Mouse (Mus musculus) spleen, adult 12 weeks (tissue): ENCODE data around the gene Ldlr.
"Not testable (repeated sequence)": the region's sequence is repeated elsewhere in the genome, so short reads cannot be mapped to it uniquely, and the experiment has no call there.

Source experiments
- DNase-seq: peaks from one replicate; pipeline ENCODE4 v3.0.0; 2022; ENCODE audit warnings: low spot score

Gene Ldlr

GRCm38 (mm10) chr9:21791861-21792260, 68.6 kb downstream of the Ldlr start:
- DNase-seq, result no peak

- DNase-seq, result no peak
Measured at GRCm38 (mm10) chr9:21792644-21793043, 69.4 kb downstream of the Ldlr start.

GRCm38 (mm10) chr9:21793507-21793906, 70.2 kb downstream of the Ldlr start:
- not testable (repeated sequence) for DNase-seq

GRCm38 (mm10) chr9:21794344-21794834, 71.1 kb downstream of the Ldlr start:
- DNase-seq, result no peak

GRCm38 (mm10) chr9:21794925-21795324, 71.6 kb downstream of the Ldlr start:
- no peak for DNase-seq

- DNase-seq, result no peak
Measured at GRCm38 (mm10) chr9:21795579-21795978, 72.3 kb downstream of the Ldlr start.

GRCm38 (mm10) chr9:21796259-21796658, 73.0 kb downstream of the Ldlr start:
- DNase-seq, result no peak

- no peak for DNase-seq
Measured at GRCm38 (mm10) chr9:21796919-21797318, 73.6 kb downstream of the Ldlr start.

- no peak for DNase-seq
Measured at GRCm38 (mm10) chr9:21797921-21798344, 74.7 kb downstream of the Ldlr start.

- peak; percentile 71 for DNase-seq
Measured at GRCm38 (mm10) chr9:21798345-21799009, 75.2 kb downstream of the Ldlr start, which contains the start of gene Kank2. Kank2 (minus strand) TSS chr9:21798744.

- DNase-seq, result no peak
Measured at GRCm38 (mm10) chr9:21799010-21799350, 75.7 kb downstream of the Ldlr start.
